Mouse (Mus musculus) erythroid progenitor cell, adult 5-6 weeks (primary cell): Measurements from ENCODE around the gene Ipp. TPM values are rescaled to one million over a fixed set of nuclear protein-coding genes. Genes with fewer than 3 reads are reported as not detected.

Experiments
- ATAC-seq: replicated peaks from 2 replicates; pipeline ENCODE4 v1.8.0; 2016; ENCODE audit warnings: moderate number of reproducible peaks, mild to moderate bottlenecking, moderate TSS enrichment, inconsistent platforms; ENCODE audit not compliant: poor library complexity, low FRiP score, severe bottlenecking
- total RNA-seq, 2 experiments: library from RNA; stranded (forward) in 1 of 2; stranded (reverse) in 1 of 2; fragments of 150-400 nt in 1 of 2; fragments of 186-747, 209-891 nt in 1 of 2; gene quantifications; 2 replicates each; pipeline versions ENCODE4 v1.2.3 to v1.2.4; 2015 to 2017; ENCODE audit warnings: low replicate concordance in 2 of 2

The Ipp gene
- total RNA-seq (2015; ENCODE audit: low replicate concordance) (12.2 and 13.3 TPM in 2 replicates), total RNA-seq (2017; ENCODE audit: low replicate concordance) (30.0 and 32.3 TPM in 2 replicates)

- peak; percentile 97 for ATAC-seq
These were observed at the start of gene Ipp for GRCm38 (mm10) chr4:116507425-116508218. Ipp (plus strand) TSS chr4:116507549.

GRCm38 (mm10) chr4:116461943-116462342 lies 45.4 kb upstream of the Ipp start:
- ATAC-seq = no peak

- peak; percentile 32 for ATAC-seq
These were observed 43.9 kb upstream of the Ipp start for GRCm38 (mm10) chr4:116463231-116464125.

- peak; percentile 90 for ATAC-seq
These were observed 43.0 kb upstream of the Ipp start, which contains the start of gene Mast2 for GRCm38 (mm10) chr4:116464126-116464981. Mast2 (minus strand) TSS chr4:116464183.

GRCm38 (mm10) chr4:116481322-116481721 lies 26.0 kb upstream of the Ipp start:
- ATAC-seq = no peak

- ATAC-seq = no peak
These were observed 23.9 kb upstream of the Ipp start for GRCm38 (mm10) chr4:116483476-116483875.

- ATAC-seq = no peak
These were observed 16.2 kb upstream of the Ipp start for GRCm38 (mm10) chr4:116491119-116491536.

GRCm38 (mm10) chr4:116491886-116492285 lies 15.5 kb upstream of the Ipp start:
- no peak for ATAC-seq

- no peak for ATAC-seq
These were observed 14.9 kb upstream of the Ipp start for GRCm38 (mm10) chr4:116492460-116492859.

GRCm38 (mm10) chr4:116493646-116494045 lies 13.7 kb upstream of the Ipp start:
- ATAC-seq = no peak

GRCm38 (mm10) chr4:116499978-116500377 lies 7.4 kb upstream of the Ipp start:
- ATAC-seq = no peak

GRCm38 (mm10) chr4:116506886-116507424 lies 394 bp upstream of the Ipp start:
- ATAC-seq = peak; percentile 8; the same call in 1 of the 2 replicates

- ATAC-seq = no peak
These were observed 23.8 kb downstream of the Ipp start for GRCm38 (mm10) chr4:116531109-116531508.

GRCm38 (mm10) chr4:116536351-116536750 lies 29.0 kb downstream of the Ipp start:
- ATAC-seq = no peak

GRCm38 (mm10) chr4:116537737-116538136 lies 30.4 kb downstream of the Ipp start:
- ATAC-seq = no peak

- ATAC-seq = no peak
These were observed 43.1 kb downstream of the Ipp start for GRCm38 (mm10) chr4:116550432-116550831.

GRCm38 (mm10) chr4:116553035-116553434 lies 45.7 kb downstream of the Ipp start:
- no peak for ATAC-seq

GRCm38 (mm10) chr4:116555413-116556300 lies 48.3 kb downstream of the Ipp start, which contains the start of gene Tmem69:
Tmem69 (minus strand) TSS chr4:116555936.
- peak; percentile 39; the same call in 1 of the 2 replicates for ATAC-seq
